Mouse (Mus musculus) liver, embryonic 15.5 days (tissue): Measurements from ENCODE around the gene Smarcd2. TPM values are rescaled to one million over a fixed set of nuclear protein-coding genes. Genes with fewer than 3 reads are reported as not detected.

Source experiments
- ATAC-seq: fragments of 200-750 bp; cut with Nextera tagmentation; 2 replicates; pipeline ENCODE4 v1.8.0; 2017; ENCODE audit warnings: moderate number of reproducible peaks, mild to moderate bottlenecking, moderate library complexity; ENCODE audit not compliant: insufficient read depth
- H3K27ac ChIP-seq: fragments of 300-500 bp; sonication (generic); replicated peaks from 2 replicates; pipeline ENCODE4 v1.5.1; 2015; ENCODE audit warnings: mild to moderate bottlenecking, inconsistent platforms
- H3K27me3 ChIP-seq: fragments of 300-500 bp; sonication (generic); 2 replicates; pipeline ENCODE4 v1.6.1; 2015; ENCODE audit warnings: mild to moderate bottlenecking, inconsistent platforms
- H3K36me3 ChIP-seq: fragments of 300-500 bp; sonication (generic); replicated peaks from 2 replicates; pipeline ENCODE4 v1.6.1; 2015; ENCODE audit warnings: moderate library complexity, mild to moderate bottlenecking, inconsistent platforms
- H3K4me1 ChIP-seq: fragments of 300-500 bp; sonication (generic); replicated peaks from 2 replicates; pipeline ENCODE4 v1.6.1; 2015; ENCODE audit warnings: inconsistent platforms
- H3K4me2 ChIP-seq: fragments of 300-500 bp; sonication (generic); 2 replicates; pipeline ENCODE4 v1.6.1; 2015; ENCODE audit warnings: moderate library complexity, mild to moderate bottlenecking, inconsistent platforms
- H3K4me3 ChIP-seq: fragments of 300-500 bp; sonication (generic); replicated peaks from 2 replicates; pipeline ENCODE4 v1.5.1; 2015; ENCODE audit warnings: mild to moderate bottlenecking, inconsistent platforms
- H3K9ac ChIP-seq: fragments of 300-500 bp; sonication (generic); 2 replicates; pipeline ENCODE4 v1.6.1; 2015; ENCODE audit warnings: moderate library complexity, mild to moderate bottlenecking, inconsistent platforms
- H3K9me3 ChIP-seq: fragments of 300-500 bp; sonication (generic); replicated peaks from 2 replicates; pipeline ENCODE4 v1.6.1; 2016; ENCODE audit warnings: inconsistent platforms
- WGBS: fragments of 180-500 bp; shearing (Covaris S2); methylation state at CpG from one replicate; pipeline ENCODE4 v1.1.7; 2015; ENCODE audit warnings: mixed read lengths; ENCODE audit not compliant: insufficient replicate concordance; 5-methylcytosine and 5-hydroxymethylcytosine counted together
- polyA plus RNA-seq: library from polyadenylated mRNA; unstranded; fragments of >200 nt; fragmentation: Nextera tagmentation; extraction: Ambion mirVana; gene quantifications from 2 replicates; pipeline ENCODE4 v1.2.1, GENCODE M21; 2015

The Smarcd2 gene
- polyA plus RNA-seq, 1 experiment from 2014 or later, result 26.7 TPM

- no peaks in the 10 kb centered on the region for H3K36me3 ChIP-seq
- H3K27ac ChIP-seq, result no peak within 1 kb of the TSS
- ATAC-seq, result no peak
- peak within 1 kb of the TSS; percentile 20; the same call in 1 of the 2 replicates for H3K4me3 ChIP-seq
- H3K9ac ChIP-seq, result no peak within 1 kb of the TSS
- peak within 1 kb of the TSS; percentile 58 for H3K4me2 ChIP-seq
- no peaks in the 10 kb centered on the region; the same call in 1 of the 2 replicates for H3K27me3 ChIP-seq
- no peaks in the 10 kb centered on the region for H3K9me3 ChIP-seq
- peaks cover 26% of the 10 kb centered on the region for H3K4me1 ChIP-seq
- 3% methylated on average over 25 of the region's 25 CpGs for WGBS
These were observed 3.7 kb upstream of the Smarcd2 start, which contains the start of gene Tcam1 for GRCm38 (mm10) chr11:106276454-106276853. Gene Tcam1 (plus strand): TSS chr11:106276672.

GRCm38 (mm10) chr11:106274971-106275411, 2.2 kb upstream of the Smarcd2 start:
- Histone ChIP-seq H3K4me3 (no peak overlapping the region), H3K27me3 (no peaks in the 10 kb centered on the region; the same call in 1 of the 2 replicates), H3K4me1 (peaks cover 40% of the 10 kb centered on the region), H3K27ac (no peak overlapping the region), H3K4me2 (no peak overlapping the region), H3K9ac (no peak overlapping the region), H3K9me3 (no peaks in the 10 kb centered on the region), H3K36me3 (no peaks in the 10 kb centered on the region)
- ATAC-seq, result no peak
- WGBS, result 73% methylated on average over 7 of the region's 7 CpGs

GRCm38 (mm10) chr11:106274374-106274773, 1.6 kb upstream of the Smarcd2 start:
- Histone ChIP-seq H3K27ac (peak overlapping the region; percentile 3; the same call in 1 of the 2 replicates), H3K4me2 (no peak overlapping the region), H3K9me3 (no peaks in the 10 kb centered on the region), H3K27me3 (no peaks in the 10 kb centered on the region; the same call in 1 of the 2 replicates), H3K4me3 (no peak overlapping the region), H3K9ac (no peak overlapping the region), H3K36me3 (no peaks in the 10 kb centered on the region), H3K4me1 (peaks cover 43% of the 10 kb centered on the region)
- 65% methylated on average over 1 of the region's 1 CpGs for WGBS
- ATAC-seq, result no peak

GRCm38 (mm10) chr11:106273811-106274210, 1.0 kb upstream of the Smarcd2 start:
- Histone ChIP-seq H3K27ac (peak overlapping the region; percentile 85), H3K4me3 (peak overlapping the region; percentile 99), H3K9ac (no peak overlapping the region), H3K4me1 (peaks cover 49% of the 10 kb centered on the region), H3K9me3 (no peaks in the 10 kb centered on the region), H3K27me3 (no peaks in the 10 kb centered on the region; the same call in 1 of the 2 replicates), H3K4me2 (peak overlapping the region; percentile 92), H3K36me3 (no peaks in the 10 kb centered on the region)
- no peak for ATAC-seq
- 74% methylated on average over 6 of the region's 6 CpGs for WGBS

- Histone ChIP-seq H3K4me2 (peak overlapping the region; percentile 92), H3K4me3 (peak overlapping the region; percentile 99), H3K9ac (peak overlapping the region; percentile 67), H3K9me3 (no peaks in the 10 kb centered on the region), H3K27ac (peak overlapping the region; percentile 85), H3K27me3 (no peaks in the 10 kb centered on the region; the same call in 1 of the 2 replicates), H3K36me3 (peaks cover 4% of the 10 kb centered on the region; the same call in 1 of the 2 replicates), H3K4me1 (peaks cover 54% of the 10 kb centered on the region)
- ATAC-seq, result peak; percentile 8; the same call in 1 of the 2 replicates
- WGBS, result 6% methylated on average over 16 of the region's 16 CpGs
These were observed 526 bp upstream of the Smarcd2 start for GRCm38 (mm10) chr11:106273311-106273684.

- peak overlapping the region; percentile 92 for H3K4me2 ChIP-seq
- H3K4me1 ChIP-seq, result peaks cover 66% of the 10 kb centered on the region
- 2% methylated on average over 41 of the region's 41 CpGs for WGBS
- peak overlapping the region; percentile 99 for H3K9ac ChIP-seq
- H3K27ac ChIP-seq, result peak overlapping the region; percentile 93
- H3K4me3 ChIP-seq, result peak overlapping the region; percentile 99
- no peaks in the 10 kb centered on the region for H3K9me3 ChIP-seq
- peaks cover 15% of the 10 kb centered on the region for H3K36me3 ChIP-seq
- peak; percentile 49 for ATAC-seq
- no peaks in the 10 kb centered on the region for H3K27me3 ChIP-seq
These were observed 753 bp downstream of the Smarcd2 start for GRCm38 (mm10) chr11:106271794-106272643.

GRCm38 (mm10) chr11:106271131-106271793, 1.5 kb downstream of the Smarcd2 start:
- Histone ChIP-seq H3K4me1 (peaks cover 60% of the 10 kb centered on the region), H3K27ac (0 out of 2 replicates have a peak overlapping the region, but pooled peaks have one; percentile 93), H3K36me3 (peaks cover 22% of the 10 kb centered on the region), H3K9ac (peak overlapping the region; percentile 99), H3K4me2 (peak overlapping the region; percentile 92), H3K27me3 (no peaks in the 10 kb centered on the region), H3K4me3 (peak overlapping the region; percentile 99), H3K9me3 (no peaks in the 10 kb centered on the region)
- 36% methylated on average over 5 of the region's 5 CpGs for WGBS
- no peak for ATAC-seq

- H3K27ac ChIP-seq, result no peak overlapping the region
- H3K9ac ChIP-seq, result 0 out of 2 replicates have a peak overlapping the region, but pooled peaks have one; percentile 1
- no peaks in the 10 kb centered on the region for H3K27me3 ChIP-seq
- 32% methylated on average over 3 of the region's 3 CpGs for WGBS
- no peaks in the 10 kb centered on the region for H3K9me3 ChIP-seq
- H3K4me3 ChIP-seq, result no peak overlapping the region
- H3K36me3 ChIP-seq, result peaks cover 45% of the 10 kb centered on the region
- ATAC-seq, result no peak
- peaks cover 52% of the 10 kb centered on the region for H3K4me1 ChIP-seq
- no peak overlapping the region for H3K4me2 ChIP-seq
These were observed 3.7 kb downstream of the Smarcd2 start for GRCm38 (mm10) chr11:106269060-106269431.

- peaks cover 48% of the 10 kb centered on the region for H3K4me1 ChIP-seq
- peaks cover 50% of the 10 kb centered on the region for H3K36me3 ChIP-seq
- no peak overlapping the region for H3K9ac ChIP-seq
- no peaks in the 10 kb centered on the region for H3K27me3 ChIP-seq
- ATAC-seq, result no peak
- WGBS, result 62% methylated on average over 8 of the region's 8 CpGs
- H3K4me2 ChIP-seq, result 0 out of 2 replicates have a peak overlapping the region, but pooled peaks have one; percentile 12
- H3K9me3 ChIP-seq, result no peaks in the 10 kb centered on the region
- no peak overlapping the region for H3K4me3 ChIP-seq
- H3K27ac ChIP-seq, result no peak overlapping the region
These were observed 4.3 kb downstream of the Smarcd2 start for GRCm38 (mm10) chr11:106268326-106269059.

GRCm38 (mm10) chr11:106267871-106268270, 4.9 kb downstream of the Smarcd2 start:
- Histone ChIP-seq H3K9ac (no peak overlapping the region), H3K36me3 (peaks cover 56% of the 10 kb centered on the region), H3K9me3 (no peaks in the 10 kb centered on the region), H3K27ac (no peak overlapping the region), H3K4me2 (no peak overlapping the region), H3K4me1 (peaks cover 44% of the 10 kb centered on the region), H3K4me3 (no peak overlapping the region), H3K27me3 (no peaks in the 10 kb centered on the region)
- ATAC-seq, result no peak
- 81% methylated on average over 5 of the region's 5 CpGs for WGBS
